Mouse (Mus musculus) layer of hippocampus, postnatal 36 days (tissue): ENCODE data around the gene Dctd. TPM values are rescaled to one million over a fixed set of nuclear protein-coding genes. Genes with fewer than 3 reads are reported as not detected.

Experiments
- DNase-seq, 2 experiments: peaks; one replicate each; pipeline ENCODE4 v3.0.0; 2022
- total RNA-seq, 2 experiments: library from RNA; stranded (reverse); gene quantifications; 2 replicates each; pipeline ENCODE4 v1.2.3; 2021

Gene Dctd
- 1 to 10 TPM; 6.7 to 8.8 TPM for total RNA-seq

DNA sequence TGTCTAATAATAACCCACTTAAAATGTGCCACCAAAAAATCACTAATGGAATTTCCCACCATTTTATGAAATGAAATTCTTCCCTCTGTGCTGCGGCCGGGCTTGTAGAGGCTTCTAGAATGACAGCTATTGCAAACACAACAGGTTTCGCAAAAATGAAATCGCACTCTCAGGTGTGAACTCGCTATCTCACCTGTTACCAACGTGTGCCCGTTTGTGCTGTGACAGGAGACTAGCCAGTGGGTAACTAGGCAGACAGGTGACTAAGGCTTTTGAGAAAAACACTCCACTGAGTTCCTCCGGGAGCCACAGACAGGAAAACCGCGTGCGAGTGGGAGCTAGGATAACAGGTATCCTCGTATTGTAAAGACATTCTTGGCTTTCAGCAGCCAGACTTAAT, at the start of gene Dctd:
TSS of gene Dctd (plus strand) at position 301 of the 400 bp plus-strand sequence.
- DNase-seq: no peak

GRCm38 (mm10) chr8:48053611-48054010, 45.3 kb upstream of the Dctd start:
- DNase-seq: no peak

DNA sequence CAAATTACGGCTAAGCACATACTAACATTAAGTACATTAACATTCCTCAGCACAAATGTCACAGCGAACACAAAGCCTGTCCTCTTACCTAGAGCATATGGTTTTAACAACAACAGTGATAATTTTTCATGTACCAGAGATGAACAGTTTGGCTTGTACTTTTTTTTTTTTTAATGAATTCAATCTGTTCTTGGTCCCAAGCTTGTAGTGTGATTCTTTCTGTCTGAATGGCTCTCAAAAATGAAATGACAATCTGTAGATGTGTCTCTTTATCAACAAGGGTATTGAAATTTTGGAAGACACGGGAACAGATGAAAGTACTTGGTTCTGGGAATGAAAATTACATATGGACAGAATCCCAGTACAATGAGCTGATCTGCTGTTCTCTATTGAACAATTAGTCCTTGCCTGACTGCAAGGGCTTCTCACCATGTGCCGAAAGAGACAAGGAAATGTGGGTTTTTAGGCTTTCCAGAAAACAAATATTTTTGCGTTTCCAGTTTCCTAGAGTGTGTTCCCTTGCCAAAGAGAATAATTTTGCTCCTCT, 35.3 kb upstream of the Dctd start:
- no peak for DNase-seq

DNA sequence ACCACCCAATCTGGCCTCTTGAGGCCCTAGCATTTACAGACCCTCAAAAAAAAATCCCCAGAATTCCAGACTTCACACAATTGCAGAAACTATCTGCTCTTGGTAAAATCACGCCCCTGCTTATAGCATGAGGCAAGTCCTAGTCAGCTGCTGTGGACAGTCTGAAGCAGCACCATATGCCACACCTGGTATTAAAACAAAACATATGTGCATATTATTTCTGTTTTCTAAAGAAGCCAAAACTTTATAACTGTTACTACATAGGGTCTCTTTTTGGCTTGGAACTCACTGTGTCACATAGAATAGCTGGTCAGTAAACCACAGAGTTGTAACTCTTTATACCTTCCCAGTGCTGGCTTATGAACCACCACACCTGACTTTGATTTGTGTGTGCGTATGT, 24.7 kb upstream of the Dctd start:
- DNase-seq: no peak

DNA sequence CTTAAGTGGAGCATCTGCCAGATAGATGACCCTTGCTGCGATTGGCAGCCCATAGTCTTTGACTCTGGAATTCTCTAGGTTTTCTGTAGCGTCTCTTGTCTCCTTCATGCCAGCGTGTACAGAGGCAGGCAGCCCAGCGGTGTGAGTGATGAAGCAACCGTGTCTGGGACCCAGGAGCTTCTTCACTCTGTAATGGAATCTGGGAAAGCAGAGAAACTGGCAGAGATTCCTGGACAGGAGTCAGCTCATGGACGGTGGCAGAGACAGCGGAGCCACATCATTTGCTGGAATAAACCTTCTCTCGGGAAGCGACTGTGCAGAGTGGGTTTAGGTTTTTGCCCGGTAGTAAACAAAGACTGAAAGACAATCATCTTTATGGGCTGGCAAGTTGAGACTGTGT, 16.5 kb upstream of the Dctd start:
- no peak for DNase-seq

DNA sequence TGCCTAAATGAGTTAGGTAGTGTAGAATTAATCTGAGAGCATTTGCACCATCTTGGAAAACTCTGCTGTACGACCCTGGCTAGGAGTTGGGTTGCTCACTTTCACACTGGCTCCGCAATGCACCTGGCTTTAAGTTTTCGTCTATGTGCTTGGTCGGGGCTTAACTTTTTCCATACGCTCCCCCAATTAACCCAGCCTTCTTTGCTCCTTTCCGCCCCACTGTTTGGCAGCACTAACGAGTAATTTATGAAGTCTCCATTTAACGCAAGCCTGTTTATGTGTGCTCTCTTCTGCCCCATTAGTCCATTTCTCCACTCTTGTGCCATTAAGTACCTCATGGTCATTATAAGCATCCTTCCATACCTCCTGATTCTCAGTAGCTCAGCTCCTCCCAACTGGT, 8.2 kb upstream of the Dctd start:
- no peak for DNase-seq

DNA sequence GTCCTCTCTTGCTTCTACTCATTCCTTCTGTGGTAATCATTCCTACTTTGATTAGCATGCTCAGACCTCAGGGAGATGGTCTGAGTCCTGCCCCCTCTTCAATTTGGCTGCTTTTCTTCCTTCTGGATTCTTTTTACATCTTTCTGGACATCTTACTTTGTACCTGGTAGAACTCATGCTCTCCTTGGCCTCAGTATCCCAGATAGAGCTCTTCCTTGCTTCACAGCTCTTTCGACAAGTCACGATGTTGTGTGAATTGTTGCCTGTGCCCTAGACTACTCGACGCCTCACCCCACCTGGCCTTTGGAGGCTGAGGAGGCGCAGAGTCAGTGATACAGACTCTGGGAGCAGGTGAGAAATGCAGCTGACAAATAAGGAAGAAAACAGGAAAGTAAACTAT, 3.5 kb upstream of the Dctd start:
- DNase-seq: no peak

DNA sequence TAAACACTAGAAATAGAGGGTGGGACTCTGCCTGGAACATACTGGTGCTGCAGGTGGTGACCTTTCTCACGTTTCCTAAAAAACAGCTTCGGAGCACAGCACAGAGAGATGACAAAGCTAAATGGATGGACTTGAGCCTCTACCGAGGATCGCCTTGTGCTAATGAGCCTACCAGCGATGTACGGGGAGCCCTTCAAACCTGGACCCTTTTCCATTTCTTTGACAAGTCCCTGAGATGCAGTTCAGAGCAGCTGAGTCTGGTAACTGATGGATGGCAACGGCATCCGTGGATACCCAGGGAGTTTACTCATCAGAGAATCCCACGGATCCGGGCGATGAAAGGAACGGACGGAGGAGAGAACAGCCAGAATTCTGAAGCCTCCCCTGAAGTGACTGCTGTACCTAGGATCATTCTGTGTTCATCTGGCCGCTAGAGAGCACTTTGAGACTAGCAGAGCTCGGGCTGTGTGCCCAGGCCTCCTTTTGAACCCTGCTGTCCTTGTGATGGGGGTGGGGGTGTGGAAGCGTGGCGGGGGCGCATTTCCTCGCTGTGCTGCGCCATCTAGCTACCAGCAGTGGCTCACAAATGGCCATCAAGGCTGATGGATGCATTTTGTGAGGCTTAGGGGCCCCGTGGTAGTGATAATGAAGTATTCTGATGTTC, 1.6 kb upstream of the Dctd start:
- DNase-seq: peak; percentile 76 to 79

DNA sequence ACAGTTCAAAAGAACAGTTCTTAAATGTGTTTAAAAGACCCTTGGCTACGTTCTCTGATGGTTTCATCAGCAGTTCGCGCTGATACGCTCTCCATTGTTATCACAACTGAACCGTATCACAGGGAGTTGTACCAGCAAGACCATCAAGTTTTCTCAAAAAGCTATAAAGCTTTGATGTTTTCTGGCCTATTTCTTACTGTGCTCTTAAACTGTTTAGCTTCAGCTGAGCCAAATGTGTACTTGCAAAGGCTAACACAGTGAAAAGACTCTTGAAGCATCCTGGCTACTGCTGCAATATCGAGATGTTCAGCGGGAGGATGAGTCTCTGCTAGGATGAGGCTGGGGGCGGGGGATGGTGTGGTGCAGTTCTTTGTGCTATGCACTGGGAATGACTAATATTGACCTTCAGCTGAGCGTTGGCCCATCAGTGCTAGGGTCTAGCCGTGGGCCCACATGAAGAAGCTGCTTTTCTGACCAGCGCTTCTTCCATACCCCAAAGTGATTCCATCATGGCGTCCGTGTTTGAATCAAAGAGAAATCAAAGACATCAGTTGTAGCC, 732 bp upstream of the Dctd start:
- no peak for DNase-seq

GRCm38 (mm10) chr8:48100100-48100787, 1.4 kb downstream of the Dctd start:
- no peak for DNase-seq

- DNase-seq: no peak
Measured at GRCm38 (mm10) chr8:48109373-48109855, 10.5 kb downstream of the Dctd start.

GRCm38 (mm10) chr8:48109856-48110780, 11.2 kb downstream of the Dctd start:
- DNase-seq: peak; percentile 34 to 50

- DNase-seq: no peak
Measured at GRCm38 (mm10) chr8:48114591-48114990, 15.7 kb downstream of the Dctd start.

GRCm38 (mm10) chr8:48122991-48123390, 24.1 kb downstream of the Dctd start:
- DNase-seq: no peak

DNA sequence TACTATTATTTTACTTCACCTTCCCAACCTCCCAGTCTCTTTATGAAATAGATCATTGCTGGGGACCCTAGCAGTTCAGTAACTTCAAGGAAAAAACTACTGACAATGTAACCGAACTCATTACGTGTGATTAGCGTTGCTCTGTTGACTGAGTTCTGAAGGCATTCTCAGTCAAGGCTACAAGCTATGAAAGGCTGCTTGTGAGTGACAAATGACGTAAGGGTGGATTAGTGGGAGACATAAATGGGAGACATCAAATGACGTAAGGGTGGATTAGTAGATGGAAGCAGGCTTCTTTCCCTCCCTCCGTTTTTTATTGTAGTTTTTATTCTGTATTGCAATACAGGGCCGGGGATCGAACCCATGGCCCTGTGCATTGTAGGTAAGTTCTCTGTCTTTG, 26.0 kb downstream of the Dctd start:
- no peak for DNase-seq

- no peak for DNase-seq
Measured at GRCm38 (mm10) chr8:48126954-48127353, 28.1 kb downstream of the Dctd start.

GRCm38 (mm10) chr8:48130266-48130665, 31.4 kb downstream of the Dctd start:
- no peak for DNase-seq

- DNase-seq: no peak
Measured at GRCm38 (mm10) chr8:48133321-48133720, 34.4 kb downstream of the Dctd start.

GRCm38 (mm10) chr8:48136804-48137650, 38.1 kb downstream of the Dctd start:
- DNase-seq: no peak

GRCm38 (mm10) chr8:48137651-48137937, 38.7 kb downstream of the Dctd start:
- no peak for DNase-seq

DNA sequence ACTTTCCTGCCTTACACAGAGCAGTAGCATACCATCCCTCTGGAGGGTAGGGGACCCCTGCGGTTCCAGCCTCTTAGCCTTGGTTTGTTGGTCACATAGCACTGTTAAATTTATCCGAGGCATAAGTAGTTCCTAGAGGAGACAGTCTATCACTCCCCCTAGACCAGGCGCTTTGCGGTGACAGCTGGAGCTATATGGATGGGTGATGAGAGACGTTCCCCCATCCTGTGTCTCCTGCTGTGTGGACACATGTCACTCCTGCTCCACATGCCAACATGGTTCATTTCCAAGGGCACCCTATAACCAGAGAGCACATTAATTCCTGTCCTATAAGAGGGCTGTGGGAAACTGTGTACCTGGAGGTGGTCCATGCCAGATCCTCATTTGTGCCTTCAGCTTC, 42.1 kb downstream of the Dctd start:
- no peak for DNase-seq

- DNase-seq: no peak
Measured at GRCm38 (mm10) chr8:48145766-48146165, 46.9 kb downstream of the Dctd start.
